Mouse (Mus musculus) T-helper 1 cell (primary cell): ENCODE measurements at regions not wholly inside any gene's neighbourhood (a gene's known extent, or its start where the extent isn't known, plus 50 kb on each side); places are given as distances from the start of the nearest gene placed in this dataset.

Source experiments
- in situ Hi-C: fragments of 300-600 bp; cut with MboI, MseI; formaldehyde crosslinking; loops from one replicate; pipeline ENCODE4 v1.15.1; 2025; ENCODE audit warnings: high pct_unique_total_duplicates

- in situ Hi-C loops, result loop anchor here (10.0 kb wide), 1 partner anchor 99 kb away; no protein-coding TSS in a partner anchor
Observed at GRCm38 (mm10) chr6:99784285-99784684, 58.1 kb upstream of the Prok2 start.

- in situ Hi-C loops, result loop anchor here (10.0 kb wide), 1 partner anchor 98 kb away; no protein-coding TSS in a partner anchor
Observed at GRCm38 (mm10) chr6:99782996-99783395, 56.8 kb upstream of the Prok2 start.
